Mouse (Mus musculus) E14TG2a.4 (cell line): ENCODE results near the gene Nr1d1.

Experiments
- H3K27me3 ChIP-seq: 2 replicates; pipeline ENCODE4 v1.6.1; 2014; ENCODE audit warnings: low read length, control low read depth; ENCODE audit not compliant: insufficient read depth
- H3K36me3 ChIP-seq: 2 replicates; pipeline ENCODE4 v1.6.1; 2014; ENCODE audit warnings: low read length, control low read depth; ENCODE audit not compliant: insufficient read depth
- H3K4me1 ChIP-seq: replicated peaks from 2 replicates; pipeline ENCODE4 v1.6.1; 2014; ENCODE audit warnings: low read depth, low read length, control low read depth
- H3K4me3 ChIP-seq: replicated peaks from 2 replicates; pipeline ENCODE4 v1.5.1; 2014; ENCODE audit warnings: mild to moderate bottlenecking, low read length
- H3K9me3 ChIP-seq: 2 replicates; pipeline ENCODE4 v1.6.1; 2014; ENCODE audit warnings: low read length, control low read depth
- CTCF ChIP-seq: conservative IDR thresholded peaks from 2 replicates; pipeline ENCODE4 v1.5.1; 2014; ENCODE audit warnings: low read length
- NANOG ChIP-seq: IDR thresholded peaks from 2 replicates; pipeline ENCODE4 v1.6.1; 2014; ENCODE audit warnings: borderline replicate concordance, low read length, mixed read lengths
- POU5F1 ChIP-seq: IDR thresholded peaks from 2 replicates; pipeline ENCODE4 v1.6.1; 2014; ENCODE audit warnings: low read length, borderline replicate concordance

Gene Nr1d1

GRCm38 (mm10) chr11:98790631-98791205, 15.6 kb upstream of the Nr1d1 start:
- Histone ChIP-seq H3K36me3 (no peaks in the 10 kb centered on the region), H3K4me3 (no peak overlapping the region), H3K4me1 (peaks cover 79% of the 10 kb centered on the region), H3K27me3 (peaks cover 12% of the 10 kb centered on the region), H3K9me3 (no peaks in the 10 kb centered on the region)
- TF ChIP-seq POU5F1 (no peak), CTCF (no peak), NANOG (no peak)

- no peaks in the 10 kb centered on the region for H3K36me3 ChIP-seq
- H3K4me3 ChIP-seq = peak overlapping the region; percentile 78
- H3K4me1 ChIP-seq = peaks cover 88% of the 10 kb centered on the region
- no peaks in the 10 kb centered on the region for H3K9me3 ChIP-seq
- peaks cover 12% of the 10 kb centered on the region for H3K27me3 ChIP-seq
- TF ChIP-seq NANOG (no peak), CTCF (no peak), POU5F1 (no peak)
These were observed 14.7 kb upstream of the Nr1d1 start for GRCm38 (mm10) chr11:98789824-98790223.

GRCm38 (mm10) chr11:98789219-98789807, 14.2 kb upstream of the Nr1d1 start:
- TF ChIP-seq CTCF (no peak), POU5F1 (no peak), NANOG (no peak)
- Histone ChIP-seq H3K9me3 (no peaks in the 10 kb centered on the region), H3K36me3 (no peaks in the 10 kb centered on the region), H3K4me1 (peaks cover 90% of the 10 kb centered on the region), H3K4me3 (peak overlapping the region; percentile 78), H3K27me3 (peaks cover 12% of the 10 kb centered on the region)

- Histone ChIP-seq H3K4me1 (peaks cover 89% of the 10 kb centered on the region), H3K27me3 (peaks cover 17% of the 10 kb centered on the region), H3K4me3 (peak overlapping the region; percentile 78), H3K36me3 (no peaks in the 10 kb centered on the region), H3K9me3 (no peaks in the 10 kb centered on the region)
- no peak for TF ChIP-seq NANOG
- TF ChIP-seq POU5F1 = no peak
- peak; percentile 39 for TF ChIP-seq CTCF
These were observed 13.6 kb upstream of the Nr1d1 start for GRCm38 (mm10) chr11:98788550-98789218.

GRCm38 (mm10) chr11:98788139-98788538, 13.0 kb upstream of the Nr1d1 start:
- H3K4me3 ChIP-seq = 0 out of 2 replicates have a peak overlapping the region, but pooled peaks have one; percentile 78
- peaks cover 19% of the 10 kb centered on the region for H3K27me3 ChIP-seq
- TF ChIP-seq CTCF (no peak; the same call in 1 of the 2 replicates), POU5F1 (no peak), NANOG (no peak)
- H3K4me1 ChIP-seq = peaks cover 90% of the 10 kb centered on the region
- no peaks in the 10 kb centered on the region for H3K9me3 ChIP-seq
- H3K36me3 ChIP-seq = no peaks in the 10 kb centered on the region

GRCm38 (mm10) chr11:98787691-98788090, 12.6 kb upstream of the Nr1d1 start:
- Histone ChIP-seq H3K4me1 (peaks cover 90% of the 10 kb centered on the region), H3K36me3 (no peaks in the 10 kb centered on the region), H3K27me3 (peaks cover 19% of the 10 kb centered on the region), H3K4me3 (no peak overlapping the region), H3K9me3 (no peaks in the 10 kb centered on the region)
- TF ChIP-seq NANOG (no peak), CTCF (peak; percentile 51)

GRCm38 (mm10) chr11:98787229-98787628, 12.1 kb upstream of the Nr1d1 start:
- Histone ChIP-seq H3K9me3 (no peaks in the 10 kb centered on the region), H3K4me1 (peaks cover 90% of the 10 kb centered on the region), H3K36me3 (no peaks in the 10 kb centered on the region), H3K27me3 (peaks cover 19% of the 10 kb centered on the region), H3K4me3 (no peak overlapping the region)
- TF ChIP-seq CTCF = no peak
- no peak for TF ChIP-seq NANOG
- no peak for TF ChIP-seq POU5F1

GRCm38 (mm10) chr11:98786359-98787214, 11.5 kb upstream of the Nr1d1 start:
- TF ChIP-seq POU5F1 = no peak
- peak; percentile 99 for TF ChIP-seq CTCF
- no peak for TF ChIP-seq NANOG
- H3K4me3 ChIP-seq = peak overlapping the region; percentile 49
- H3K27me3 ChIP-seq = peaks cover 22% of the 10 kb centered on the region
- no peaks in the 10 kb centered on the region for H3K9me3 ChIP-seq
- no peaks in the 10 kb centered on the region for H3K36me3 ChIP-seq
- peaks cover 90% of the 10 kb centered on the region for H3K4me1 ChIP-seq
